Mouse (Mus musculus) C2C12 (cell line): ENCODE data around the gene Kcnj9.
A peak's percentile ranks its signal among the peaks of the same experiment; 100 is the strongest.

Source experiments
- CEBPB ChIP-seq: IDR thresholded peaks from one replicate; pipeline ENCODE4 v1.6.1; 2011; ENCODE audit warnings: low read depth, mild to moderate bottlenecking, control low read depth, moderate library complexity
- CTCF ChIP-seq: IDR thresholded peaks from one replicate; pipeline ENCODE4 v1.5.1; 2011; ENCODE audit not compliant: control insufficient read depth, insufficient read depth, insufficient read length
- FOSL1 ChIP-seq: IDR thresholded peaks from one replicate; pipeline ENCODE4 v1.8.0; 2011; ENCODE audit warnings: mild to moderate bottlenecking, low read length; ENCODE audit not compliant: poor library complexity, insufficient read depth, severe bottlenecking
- MAX ChIP-seq: IDR thresholded peaks from one replicate; pipeline ENCODE4 v1.6.1; 2011; ENCODE audit warnings: mild to moderate bottlenecking, control low read depth
- MYOD1 ChIP-seq: IDR thresholded peaks from one replicate; pipeline ENCODE4 v1.6.1; 2011; ENCODE audit warnings: low read depth; ENCODE audit not compliant: control insufficient read depth, insufficient read length
- MYOG ChIP-seq: IDR thresholded peaks from one replicate; pipeline ENCODE4 v1.6.1; 2011; ENCODE audit not compliant: control insufficient read depth, insufficient read length; ENCODE audit errors: extremely low read depth
- USF1 ChIP-seq: IDR thresholded peaks from one replicate; pipeline ENCODE4 v1.6.1; 2011; ENCODE audit warnings: low read depth, mild to moderate bottlenecking, control low read depth, moderate library complexity

GRCm38 (mm10) chr1:172324725-172325124 lies 4.4 kb downstream of the Kcnj9 start:
- TF ChIP-seq CTCF (peak; percentile 89), MYOG (no peak), CEBPB (no peak), MYOD1 (no peak), FOSL1 (no peak), MAX (no peak), USF1 (no peak)
